Mouse (Mus musculus) embryonic facial prominence, embryonic 11.5 days (tissue): Measurements from ENCODE around the gene Cdcp1. TPM values are rescaled to one million over a fixed set of nuclear protein-coding genes. Genes with fewer than 3 reads are reported as not detected.

Experiments
- ATAC-seq: fragments of 200-750 bp; cut with Nextera tagmentation; replicated peaks from 2 replicates; pipeline ENCODE4 v1.8.0; 2017; ENCODE audit warnings: low read depth; ENCODE audit not compliant: insufficient number of reproducible peaks, low FRiP score, low TSS enrichment
- DNase-seq: peaks from one replicate; pipeline ENCODE4 v3.0.0-alpha.2; 2015; ENCODE audit warnings: low spot score
- H3K27ac ChIP-seq: fragments of 300-500 bp; sonication (generic); replicated peaks from 2 replicates; pipeline ENCODE4 v1.5.1; 2014; ENCODE audit warnings: mild to moderate bottlenecking, low read depth, low read length, control low read depth
- H3K27me3 ChIP-seq: fragments of 300-500 bp; sonication (generic); 2 replicates; pipeline ENCODE4 v1.6.1; 2014; ENCODE audit warnings: mild to moderate bottlenecking, low read length, moderate library complexity, mixed read lengths; ENCODE audit not compliant: control insufficient read depth, insufficient read depth
- H3K36me3 ChIP-seq: fragments of 300-500 bp; sonication (generic); replicated peaks from 2 replicates; pipeline ENCODE4 v1.6.1; 2014; ENCODE audit warnings: low read depth, mild to moderate bottlenecking, low read length, moderate library complexity, mixed read lengths; ENCODE audit not compliant: control insufficient read depth, insufficient read depth
- H3K4me1 ChIP-seq: fragments of 300-500 bp; sonication (generic); 2 replicates; pipeline ENCODE4 v1.6.1; 2014; ENCODE audit warnings: low read length, mixed read lengths; ENCODE audit not compliant: control insufficient read depth, insufficient read depth
- H3K4me2 ChIP-seq: fragments of 300-500 bp; sonication (generic); 2 replicates; pipeline ENCODE4 v1.6.1; 2014; ENCODE audit warnings: low read depth, mild to moderate bottlenecking, control low read depth, low read length, moderate library complexity
- H3K4me3 ChIP-seq: fragments of 300-500 bp; sonication (generic); 2 replicates; pipeline ENCODE4 v1.5.1; 2014; ENCODE audit warnings: low read depth, low read length, control low read depth
- H3K9ac ChIP-seq: fragments of 300-500 bp; sonication (generic); replicated peaks from 2 replicates; pipeline ENCODE4 v1.6.1; 2014; ENCODE audit warnings: mild to moderate bottlenecking, control low read depth, low read length
- H3K9me3 ChIP-seq: fragments of 300-500 bp; sonication (generic); replicated peaks from 2 replicates; pipeline ENCODE4 v1.6.1; 2016; ENCODE audit warnings: mild to moderate bottlenecking, low read length, inconsistent platforms, mixed read lengths; ENCODE audit not compliant: control insufficient read depth
- WGBS: fragments of 180-500 bp; shearing (Covaris S2); extraction: QIAGEN DNeasy Blood & Tissue Kit; methylation state at CpG from one replicate; pipeline ENCODE4 v1.1.7; 2014; 5-methylcytosine and 5-hydroxymethylcytosine counted together
- polyA plus RNA-seq: library from polyadenylated mRNA; unstranded; fragments of >200 nt; fragmentation: Nextera tagmentation; extraction: Ambion mirVana; gene quantifications from 2 replicates; pipeline ENCODE4 v1.2.1, GENCODE M21; 2014

Gene Cdcp1
- 3.0 and 3.8 TPM in 2 replicates for polyA plus RNA-seq

- DNase-seq, result no peak
- no peak within 1 kb of the TSS for H3K27ac ChIP-seq
- H3K9ac ChIP-seq, result peak within 1 kb of the TSS; percentile 55
- no peak for ATAC-seq
- no peaks in the 10 kb centered on the region for H3K9me3 ChIP-seq
- peaks cover 14% of the 10 kb centered on the region for H3K27me3 ChIP-seq
- H3K4me2 ChIP-seq, result peak within 1 kb of the TSS; percentile 68
- peak within 1 kb of the TSS; percentile 37 for H3K4me3 ChIP-seq
- peaks cover 4% of the 10 kb centered on the region; the same call in 1 of the 2 replicates for H3K4me1 ChIP-seq
- WGBS, result 5% methylated on average over 45 of the region's 45 CpGs
- no peaks in the 10 kb centered on the region for H3K36me3 ChIP-seq
Observed at GRCm38 (mm10) chr9:123215621-123216440, at the start of gene Cdcp1. Gene Cdcp1 (minus strand): TSS chr9:123216038.

GRCm38 (mm10) chr9:123260611-123261021 is 44.8 kb upstream of the Cdcp1 start, which contains the start of gene Tmem158:
Gene Tmem158 (minus strand): TSS chr9:123260764.
- no peak within 1 kb of the TSS for H3K27ac ChIP-seq
- no peaks in the 10 kb centered on the region for H3K36me3 ChIP-seq
- H3K4me1 ChIP-seq, result no peaks in the 10 kb centered on the region
- DNase-seq (peak; percentile 92), ATAC-seq (peak; percentile 91)
- peak within 1 kb of the TSS; percentile 98 for H3K4me2 ChIP-seq
- H3K9ac ChIP-seq, result peak within 1 kb of the TSS; percentile 57
- H3K4me3 ChIP-seq, result peak within 1 kb of the TSS; percentile 60
- H3K9me3 ChIP-seq, result no peaks in the 10 kb centered on the region
- WGBS, result under 1% methylated on average over 31 of the region's 40 CpGs
- H3K27me3 ChIP-seq, result peaks cover 10% of the 10 kb centered on the region

DNA sequence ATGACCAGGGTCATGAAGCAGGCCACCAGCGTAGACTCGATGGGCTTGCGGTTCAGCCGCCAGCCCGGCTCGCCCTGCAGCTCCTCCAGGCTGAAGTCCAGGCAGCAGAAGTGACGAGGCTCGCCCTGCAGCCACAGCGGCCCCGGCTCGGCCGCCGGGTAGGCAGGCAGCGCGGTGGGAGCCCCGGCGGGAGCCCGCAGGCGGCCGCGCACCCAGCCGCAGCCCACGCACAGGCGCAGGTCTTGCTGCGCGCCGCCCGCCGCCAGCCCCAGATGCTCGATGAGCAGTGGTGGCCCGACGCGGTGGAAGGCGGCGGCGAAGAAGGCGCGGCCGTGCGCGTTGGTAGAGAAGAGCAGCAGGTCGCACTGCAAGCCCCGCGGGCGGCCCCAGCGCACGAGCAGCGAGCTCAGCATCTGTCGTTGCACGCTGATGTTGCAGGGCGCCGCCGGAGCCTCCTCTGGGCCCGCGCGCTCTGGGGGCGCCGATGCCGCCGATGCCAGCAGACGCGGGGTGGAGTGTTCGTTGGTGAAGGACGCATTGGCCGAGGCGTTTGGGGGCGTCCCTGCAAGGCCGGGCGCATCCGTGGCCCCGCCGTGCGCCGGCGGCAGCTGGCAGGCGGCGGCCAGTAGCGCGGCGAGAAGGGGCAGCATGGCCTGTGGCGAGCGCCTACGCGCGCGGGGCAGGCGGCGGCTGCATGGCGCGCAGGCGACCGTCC is 44.2 kb upstream of the Cdcp1 start:
- WGBS, result under 1% methylated on average over 77 of the region's 92 CpGs
- Histone ChIP-seq H3K9me3 (no peaks in the 10 kb centered on the region), H3K4me3 (peak overlapping the region; percentile 60), H3K9ac (peak overlapping the region; percentile 57), H3K4me2 (peak overlapping the region; percentile 98), H3K27ac (no peak overlapping the region), H3K27me3 (peaks cover 10% of the 10 kb centered on the region), H3K36me3 (no peaks in the 10 kb centered on the region), H3K4me1 (no peaks in the 10 kb centered on the region)
- ATAC-seq (peak; percentile 74), DNase-seq (peak; percentile 48)

DNA sequence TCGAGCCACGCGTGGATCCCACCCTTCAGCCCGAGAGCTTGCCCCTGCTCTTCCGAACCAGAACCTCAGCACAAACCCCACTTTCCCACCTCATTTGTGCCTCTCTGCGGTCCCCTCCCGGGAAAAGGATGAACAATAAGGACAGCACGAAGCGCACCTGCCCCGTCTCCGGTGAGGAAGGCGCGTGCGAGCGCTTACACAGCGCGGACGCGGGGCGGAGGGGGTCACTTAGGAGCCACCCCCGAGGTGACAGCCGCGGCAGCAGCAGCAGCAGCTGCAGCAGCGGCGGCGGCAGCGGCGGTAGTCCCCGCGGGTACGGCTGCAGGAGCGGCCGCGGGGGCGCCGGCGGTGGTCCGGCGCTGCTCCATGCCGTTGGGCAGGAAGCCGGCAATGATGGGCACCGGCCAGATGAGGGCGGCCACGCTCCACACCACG is 43.6 kb upstream of the Cdcp1 start:
- Histone ChIP-seq H3K27ac (no peak overlapping the region), H3K36me3 (no peaks in the 10 kb centered on the region), H3K9me3 (no peaks in the 10 kb centered on the region), H3K4me1 (no peaks in the 10 kb centered on the region), H3K9ac (peak overlapping the region; percentile 57), H3K27me3 (peaks cover 10% of the 10 kb centered on the region), H3K4me2 (peak overlapping the region; percentile 98), H3K4me3 (peak overlapping the region; percentile 60)
- DNase-seq (peak; percentile 85), ATAC-seq (no peak; the same call in 1 of the 2 replicates)
- WGBS, result under 1% methylated on average over 36 of the region's 45 CpGs

GRCm38 (mm10) chr9:123258796-123259195 is 43.0 kb upstream of the Cdcp1 start:
- DNase-seq, result no peak

DNA sequence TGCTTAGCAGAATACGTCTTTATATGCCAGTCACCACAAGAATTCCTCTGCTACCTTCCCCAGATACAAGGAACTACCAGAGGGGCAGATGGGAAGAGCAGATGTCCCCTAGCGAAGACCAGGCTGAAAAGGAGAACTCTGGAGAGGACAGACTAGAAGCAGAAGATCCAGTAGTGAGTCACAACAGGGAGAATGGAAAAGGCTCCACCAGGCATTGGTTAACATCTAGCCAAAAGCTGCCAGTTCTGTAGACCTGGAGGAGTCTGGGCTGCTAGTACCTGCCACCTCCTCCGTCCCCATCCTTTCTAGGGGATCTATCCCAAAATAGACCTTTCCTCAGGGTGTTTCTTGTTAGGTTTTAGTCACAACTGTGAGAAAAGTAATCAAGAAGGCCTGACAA is 39.9 kb upstream of the Cdcp1 start:
- Histone ChIP-seq H3K27ac (no peak overlapping the region), H3K36me3 (no peaks in the 10 kb centered on the region), H3K27me3 (peaks cover 10% of the 10 kb centered on the region), H3K9ac (no peak overlapping the region), H3K9me3 (no peaks in the 10 kb centered on the region), H3K4me1 (no peaks in the 10 kb centered on the region), H3K4me2 (no peak overlapping the region), H3K4me3 (no peak overlapping the region)
- 74% methylated on average over 3 of the region's 3 CpGs for whole genome bisulfite sequencing
- DNase-seq, result no peak
- no peak for ATAC-seq

More at GRCm38 (mm10) chr9:123258796-123259195, 43.0 kb upstream of the Cdcp1 start:
- H3K9me3 ChIP-seq, result no peaks in the 10 kb centered on the region
- H3K27me3 ChIP-seq, result peaks cover 10% of the 10 kb centered on the region
- no peaks in the 10 kb centered on the region for H3K4me1 ChIP-seq
- H3K4me2 ChIP-seq, result no peak overlapping the region
- no peak overlapping the region for H3K4me3 ChIP-seq
- WGBS, result 33% methylated on average over 10 of the region's 10 CpGs
- no peak overlapping the region for H3K27ac ChIP-seq
- H3K36me3 ChIP-seq, result no peaks in the 10 kb centered on the region
- H3K9ac ChIP-seq, result no peak overlapping the region
- ATAC-seq, result no peak

- Histone ChIP-seq H3K9me3 (no peaks in the 10 kb centered on the region), H3K9ac (no peak overlapping the region), H3K27me3 (no peaks in the 10 kb centered on the region), H3K4me3 (no peak overlapping the region), H3K36me3 (no peaks in the 10 kb centered on the region), H3K4me2 (no peak overlapping the region), H3K4me1 (no peaks in the 10 kb centered on the region), H3K27ac (no peak overlapping the region)
- no peak for ATAC-seq
- WGBS, result 91% methylated on average over 1 of the region's 1 CpGs
- no peak for DNase-seq
Observed at GRCm38 (mm10) chr9:123247992-123248391, 32.2 kb upstream of the Cdcp1 start.

- Histone ChIP-seq H3K4me3 (no peak overlapping the region), H3K27ac (no peak overlapping the region), H3K9ac (no peak overlapping the region), H3K4me2 (no peak overlapping the region), H3K9me3 (no peaks in the 10 kb centered on the region), H3K27me3 (no peaks in the 10 kb centered on the region), H3K4me1 (no peaks in the 10 kb centered on the region), H3K36me3 (no peaks in the 10 kb centered on the region)
- no peak for ATAC-seq
- 74% methylated on average over 4 of the region's 4 CpGs for WGBS
- DNase-seq, result no peak
Observed at GRCm38 (mm10) chr9:123245146-123245545, 29.3 kb upstream of the Cdcp1 start.
